Mouse (Mus musculus) brain, embryonic 14.5 days (tissue): ENCODE data around the gene Il6ra.

Experiments
- CTCF ChIP-seq: fragments of 200-500 bp; IDR thresholded peaks from 2 replicates; pipeline ENCODE4 v1.5.1; 2012; ENCODE audit warnings: inconsistent platforms, mild to moderate bottlenecking, moderate library complexity, borderline replicate concordance; ENCODE audit not compliant: insufficient read depth, insufficient read length; ENCODE audit errors: extremely low read depth
- POLR2A ChIP-seq: fragments of 200-500 bp; IDR thresholded peaks from 2 replicates; pipeline ENCODE4 v1.6.1; 2012; ENCODE audit warnings: mild to moderate bottlenecking, inconsistent platforms, borderline replicate concordance; ENCODE audit not compliant: poor library complexity, insufficient read depth, insufficient read length, severe bottlenecking; ENCODE audit errors: extremely low read depth

DNA sequence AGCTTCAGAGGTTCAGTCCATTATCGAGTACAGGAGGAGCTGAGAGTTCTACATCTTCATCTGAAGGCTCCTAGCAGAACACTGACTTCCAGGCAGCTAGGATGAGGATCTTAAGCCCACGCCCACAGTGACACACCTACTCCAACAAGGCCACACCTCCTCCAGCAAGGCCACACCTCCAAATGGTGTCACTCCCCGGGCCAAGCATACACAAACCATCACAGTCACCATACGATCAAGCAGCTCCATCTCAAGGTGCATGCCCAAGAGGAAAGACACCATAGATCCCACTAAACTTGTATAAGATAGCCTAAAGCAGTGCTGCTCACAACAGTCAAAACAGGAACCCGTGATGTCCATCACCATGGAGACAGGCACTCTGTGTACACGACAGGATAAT, 7.7 kb upstream of the Il6ra start:
- TF ChIP-seq POLR2A (no peak), CTCF (no peak)
